Mouse (Mus musculus) layer of hippocampus, postnatal 25 days (tissue): ENCODE measurements around the gene Id3. TPM values are rescaled to one million over a fixed set of nuclear protein-coding genes. Genes with fewer than 3 reads are reported as not detected.
A peak's percentile ranks its signal among the peaks of the same experiment; 100 is the strongest.
"Not testable (repeated sequence)": the region's sequence is repeated elsewhere in the genome, so short reads cannot be mapped to it uniquely, and the experiment has no call there.

Source experiments
- DNase-seq, 2 experiments: peaks; one replicate each; pipeline ENCODE4 v3.0.0; 2022; ENCODE audit warnings: mixed read lengths in 2 of 2, low spot score in 1 of 2; ENCODE audit errors: extremely low spot score in 1 of 2
- total RNA-seq, 2 experiments: library from RNA; stranded (reverse); gene quantifications; 2 replicates each; pipeline ENCODE4 v1.2.3; 2021

Id3 gene
- 10 to 100 TPM; 51.7 to 62.5 TPM for total RNA-seq

GRCm38 (mm10) chr4:136143193-136143976 lies at the start of gene Id3:
TSS of gene Id3 (plus strand) at chr4:136143497.
- DNase-seq, result peak; percentile 57 to 58

- DNase-seq, result peak in 1 of 2 experiments; percentile 16
These were observed 48.6 kb upstream of the Id3 start for GRCm38 (mm10) chr4:136094519-136095219.

GRCm38 (mm10) chr4:136095490-136096105 lies 47.7 kb upstream of the Id3 start:
- no peak for DNase-seq

GRCm38 (mm10) chr4:136096446-136097113 lies 46.7 kb upstream of the Id3 start:
- no peak for DNase-seq

- no peak for DNase-seq
These were observed 44.9 kb upstream of the Id3 start for GRCm38 (mm10) chr4:136098446-136098845.

- no peak for DNase-seq
These were observed 42.8 kb upstream of the Id3 start for GRCm38 (mm10) chr4:136100396-136101070.

GRCm38 (mm10) chr4:136101753-136102152 lies 41.5 kb upstream of the Id3 start:
- DNase-seq, result not testable (repeated sequence)

GRCm38 (mm10) chr4:136104590-136105337 lies 38.5 kb upstream of the Id3 start:
- DNase-seq, result peak in 1 of 2 experiments; percentile 16

GRCm38 (mm10) chr4:136106880-136107301 lies 36.4 kb upstream of the Id3 start:
- DNase-seq, result no peak

- no peak for DNase-seq
These were observed 34.1 kb upstream of the Id3 start for GRCm38 (mm10) chr4:136109153-136109552.

GRCm38 (mm10) chr4:136109941-136110900 lies 33.1 kb upstream of the Id3 start:
- no peak for DNase-seq

- DNase-seq, result no peak
These were observed 31.0 kb upstream of the Id3 start for GRCm38 (mm10) chr4:136112344-136112743.

- DNase-seq, result no peak
These were observed 28.6 kb upstream of the Id3 start for GRCm38 (mm10) chr4:136114747-136115146.

- DNase-seq, result no peak
These were observed 26.3 kb upstream of the Id3 start for GRCm38 (mm10) chr4:136117022-136117421.

GRCm38 (mm10) chr4:136120041-136120440 lies 23.3 kb upstream of the Id3 start:
- no peak for DNase-seq

GRCm38 (mm10) chr4:136121158-136121557 lies 22.1 kb upstream of the Id3 start:
- DNase-seq, result no peak

- DNase-seq, result no peak
These were observed 21.3 kb upstream of the Id3 start for GRCm38 (mm10) chr4:136121844-136122468.
